10 mouse cellular contexts compared by ENCODE assay signal in genomic region chr5:151054100-151054742, GRCm38 (mm10).
DNase-seq lines count a peak whose midpoint lies in the region; ATAC-seq lines count a peak whose summit lies in the region.
"Had no signal": no experiment of that assay in that cellular context is flagged by ENCODE, and none has a peak within 500 bp of the region (broad histone marks: within the 10 kb centered on the region; RNA-seq: fewer than 3 reads in every experiment).

No protein-coding gene starts in this region.

- no peak overlapping the region for H3K4me2 ChIP-seq in kidney, embryonic 14.5 days (replicated peaks; ENCODE audit: low read depth, low read length)
- H3K4me2 ChIP-seq in embryonic facial prominence, embryonic 15.5 days (replicated peaks), result no peak overlapping the region
- no peak overlapping the region for H3K4me2 ChIP-seq in limb, embryonic 15.5 days
- no peak overlapping the region for H3K4me2 ChIP-seq in liver, embryonic 11.5 days

- no peaks in the 10 kb centered on the region for H3K27me3 ChIP-seq in kidney, embryonic 14.5 days (ENCODE audit: control insufficient read depth, insufficient read depth, low read length)
- no peaks in the 10 kb centered on the region for H3K27me3 ChIP-seq in embryonic facial prominence, embryonic 15.5 days
- H3K27me3 ChIP-seq in limb, embryonic 15.5 days, result no peaks in the 10 kb centered on the region
- H3K27me3 ChIP-seq in liver, embryonic 11.5 days (replicated peaks; ENCODE audit: control insufficient read depth, insufficient read depth, low read length), result no peaks in the 10 kb centered on the region

- DNase-seq in kidney, postnatal 14 days, result no peak
- DNase-seq in adipocyte (ENCODE audit: low spot score), result peak; percentile 27
- DNase-seq in c-Kit-positive CD71-positive TER-119-positive erythroid progenitor cells, embryonic 14.5 days (ENCODE audit: low spot score), result no peak
- no peak for DNase-seq in liver, embryonic 11.5 days (ENCODE audit: low spot score)
- no peak for DNase-seq in left cerebral cortex, adult 9 months (ENCODE audit: low spot score in 2 of 2)
- DNase-seq: cerebellum, adult 11-12 months; thymus, postnatal 4 days had no signal

- WGBS in kidney, embryonic 14.5 days, result 25% methylated on average over 7 of the region's 7 CpGs
- 19% methylated on average over 7 of the region's 7 CpGs for WGBS in embryonic facial prominence, embryonic 15.5 days
- WGBS in limb, embryonic 15.5 days, result 36% methylated on average over 7 of the region's 7 CpGs
- WGBS in liver, embryonic 11.5 days, result 46% methylated on average over 7 of the region's 7 CpGs

- peaks cover 3% of the 10 kb centered on the region; the same call in 1 of the 2 replicates for H3K9me3 ChIP-seq in kidney, embryonic 14.5 days (ENCODE audit: control insufficient read depth, low read length)
- 0 out of 2 replicates have a peak, but pooled peaks cover 7% of the 10 kb centered on the region for H3K9me3 ChIP-seq in embryonic facial prominence, embryonic 15.5 days (replicated peaks)
- no peaks in the 10 kb centered on the region for H3K9me3 ChIP-seq in limb, embryonic 15.5 days
- H3K9me3 ChIP-seq in liver, embryonic 11.5 days (ENCODE audit: control insufficient read depth, low read length), result no peaks in the 10 kb centered on the region

- peaks cover 9% of the 10 kb centered on the region; the same call in 1 of the 2 replicates for H3K36me3 ChIP-seq in kidney, embryonic 14.5 days (ENCODE audit: control insufficient read depth, insufficient read depth, low read length)
- peaks cover 10% of the 10 kb centered on the region; the same call in 1 of the 2 replicates for H3K36me3 ChIP-seq in embryonic facial prominence, embryonic 15.5 days
- H3K36me3 ChIP-seq in limb, embryonic 15.5 days, result peaks cover 11% of the 10 kb centered on the region
- no peaks in the 10 kb centered on the region for H3K36me3 ChIP-seq in liver, embryonic 11.5 days (ENCODE audit: control insufficient read depth, insufficient read depth, low read length)

- H3K27ac ChIP-seq in kidney, embryonic 14.5 days (ENCODE audit: low read depth, low read length), result peak overlapping the region; percentile 57; the same call in 1 of the 2 replicates
- H3K27ac ChIP-seq in embryonic facial prominence, embryonic 15.5 days (replicated peaks), result 0 out of 2 replicates have a peak overlapping the region, but pooled peaks have one; percentile 29
- 0 out of 2 replicates have a peak overlapping the region, but pooled peaks have one; percentile 29 for H3K27ac ChIP-seq in limb, embryonic 15.5 days
- H3K27ac ChIP-seq in liver, embryonic 11.5 days (ENCODE audit: low read depth, low read length), result no peak overlapping the region

- H3K4me3 ChIP-seq in kidney, embryonic 14.5 days (ENCODE audit: low read length), result no peak overlapping the region
- H3K4me3 ChIP-seq in embryonic facial prominence, embryonic 15.5 days (replicated peaks), result no peak overlapping the region
- no peak overlapping the region for H3K4me3 ChIP-seq in limb, embryonic 15.5 days
- H3K4me3 ChIP-seq in liver, embryonic 11.5 days (ENCODE audit: low read depth, low read length), result no peak overlapping the region

- H3K4me1 ChIP-seq in kidney, embryonic 14.5 days (ENCODE audit: control insufficient read depth, insufficient read depth, low read length), result peaks cover 15% of the 10 kb centered on the region
- peaks cover 22% of the 10 kb centered on the region; the same call in 1 of the 2 replicates for H3K4me1 ChIP-seq in embryonic facial prominence, embryonic 15.5 days
- peaks cover 17% of the 10 kb centered on the region; the same call in 1 of the 2 replicates for H3K4me1 ChIP-seq in limb, embryonic 15.5 days
- peaks cover 5% of the 10 kb centered on the region; the same call in 1 of the 2 replicates for H3K4me1 ChIP-seq in liver, embryonic 11.5 days (replicated peaks; ENCODE audit: control insufficient read depth, insufficient read depth, low read length)

- peak; percentile 61; the same call in 1 of the 2 replicates for ATAC-seq in kidney, embryonic 14.5 days (ENCODE audit: low FRiP score, low TSS enrichment)
- peak; percentile 68 for ATAC-seq in embryonic facial prominence, embryonic 15.5 days (ENCODE audit: insufficient number of reproducible peaks, low FRiP score, low TSS enrichment, low read depth)
- no peak for ATAC-seq in limb, embryonic 15.5 days (ENCODE audit: insufficient number of reproducible peaks, low FRiP score, low TSS enrichment, low read depth)
- ATAC-seq in liver, embryonic 11.5 days (replicated peaks; ENCODE audit: low FRiP score), result no peak

- no peak overlapping the region for H3K9ac ChIP-seq in kidney, embryonic 14.5 days (ENCODE audit: low read depth, low read length)
- H3K9ac ChIP-seq in embryonic facial prominence, embryonic 15.5 days, result no peak overlapping the region
- no peak overlapping the region for H3K9ac ChIP-seq in limb, embryonic 15.5 days
- no peak overlapping the region for H3K9ac ChIP-seq in liver, embryonic 11.5 days (ENCODE audit: low read depth, low read length)

Comparison
In these comparisons a context has a peak if more than half of its experiments do, and no peak if none do; other contexts are left out.
1. ATAC-seq: peak in kidney, embryonic 14.5 days (single experiment) and embryonic facial prominence, embryonic 15.5 days (single experiment); none in limb, embryonic 15.5 days (single experiment) and liver, embryonic 11.5 days (single experiment).